12 mouse cellular contexts compared by ENCODE assay signal in genomic region chr1:57890903-57891267, GRCm38 (mm10).
DNase-seq lines count a peak whose midpoint lies in the region; ATAC-seq and TF ChIP-seq lines count a peak whose summit lies in the region.
"Had no signal": no experiment of that assay in that cellular context is flagged by ENCODE, and none has a peak within 500 bp of the region (broad histone marks: within the 10 kb centered on the region; RNA-seq: fewer than 3 reads in every experiment).

No protein-coding gene starts in this region.

- H3K4me1 ChIP-seq in heart, embryonic 11.5 days (ENCODE audit: control insufficient read depth, insufficient read depth, low read length): peaks cover 11% of the 10 kb centered on the region
- H3K4me1 ChIP-seq in kidney, adult 2 months (ENCODE audit: control insufficient read depth, insufficient read depth, low read length): 0 out of 2 replicates have a peak, but pooled peaks cover 3% of the 10 kb centered on the region
- H3K4me1 ChIP-seq in lung, postnatal 0 days (ENCODE audit: insufficient read depth, low read depth, low read length): peaks cover 6% of the 10 kb centered on the region
- peaks cover 5% of the 10 kb centered on the region; the same call in 1 of the 2 replicates for H3K4me1 ChIP-seq in stomach, embryonic 15.5 days
- H3K4me1 ChIP-seq: liver, embryonic 15.5 days had no signal

- no peaks in the 10 kb centered on the region for H3K9me3 ChIP-seq in heart, embryonic 11.5 days (replicated peaks; ENCODE audit: control insufficient read depth, low read length)
- no peaks in the 10 kb centered on the region for H3K9me3 ChIP-seq in lung, postnatal 0 days (ENCODE audit: low read length)
- H3K9me3 ChIP-seq in stomach, embryonic 15.5 days: no peaks in the 10 kb centered on the region
- H3K9me3 ChIP-seq: liver, embryonic 15.5 days; neural tube, embryonic 12.5 days had no signal

- no peak for TF ChIP-seq EP300 in lung, postnatal 0 days (IDR thresholded peaks at IDR 0.05)

- WGBS in heart, embryonic 11.5 days (ENCODE audit: insufficient replicate concordance): 76% methylated on average over 8 of the region's 8 CpGs
- 69% methylated on average over 8 of the region's 8 CpGs for WGBS in kidney, adult 2 months
- WGBS in lung, postnatal 0 days: 64% methylated on average over 8 of the region's 8 CpGs
- WGBS in stomach, embryonic 15.5 days: 61% methylated on average over 8 of the region's 8 CpGs

- H3K36me3 ChIP-seq in heart, embryonic 11.5 days (ENCODE audit: control insufficient read depth, insufficient read depth, low read length): no peaks in the 10 kb centered on the region
- no peaks in the 10 kb centered on the region for H3K36me3 ChIP-seq in kidney, adult 2 months (ENCODE audit: control insufficient read depth, insufficient read depth, low read length)
- H3K36me3 ChIP-seq in lung, postnatal 0 days (ENCODE audit: insufficient read depth, low read length): no peaks in the 10 kb centered on the region
- peaks cover 1% of the 10 kb centered on the region; the same call in 1 of the 2 replicates for H3K36me3 ChIP-seq in stomach, embryonic 15.5 days
- H3K36me3 ChIP-seq: liver, embryonic 15.5 days had no signal

- no peak for TF ChIP-seq CTCF in kidney, adult 2 months (conservative IDR thresholded peaks at IDR 0.05; ENCODE audit: insufficient read depth, insufficient read length, low read depth, low read length)
- no peak for TF ChIP-seq CTCF in lung, postnatal 0 days (IDR thresholded peaks at IDR 0.05)

- H3K27ac ChIP-seq in heart, embryonic 11.5 days (ENCODE audit: low read depth, low read length): peak overlapping the region; percentile 47; the same call in 1 of the 2 replicates
- H3K27ac ChIP-seq in kidney, adult 2 months (ENCODE audit: insufficient read depth, low read depth, low read length): peak overlapping the region; percentile 16; the same call in 1 of the 2 replicates
- no peak overlapping the region for H3K27ac ChIP-seq in lung, postnatal 0 days (ENCODE audit: low read length)
- H3K27ac ChIP-seq in stomach, embryonic 15.5 days: peak overlapping the region; percentile 59; the same call in 1 of the 2 replicates
- H3K27ac ChIP-seq: liver, embryonic 15.5 days; neural tube, embryonic 12.5 days had no signal

- TF ChIP-seq POLR2A in kidney, adult 2 months (IDR thresholded peaks at IDR 0.05; ENCODE audit: low read depth, low read length): no peak

- ATAC-seq in heart, embryonic 11.5 days (replicated peaks; ENCODE audit: insufficient number of reproducible peaks, low FRiP score, low TSS enrichment): no peak
- no peak for ATAC-seq in lung, postnatal 0 days
- ATAC-seq in stomach, embryonic 15.5 days (ENCODE audit: insufficient read depth, low FRiP score, low read depth): no peak; the same call in 1 of the 2 replicates

- DNase-seq in heart, adult 18-20 months: no peak
- no peak for DNase-seq in kidney, adult 2 months
- no peak for DNase-seq in kidney, adult 8-10 months
- DNase-seq in lung, postnatal 36 days: peak; percentile 1
- no peak for DNase-seq in lung, postnatal 0 days (ENCODE audit: low spot score)
- no peak for DNase-seq in cerebellum, postnatal 36 days
- DNase-seq: right cerebral cortex, postnatal 4 days; thymus, postnatal 25 days had no signal

- no peak overlapping the region for H3K4me2 ChIP-seq in heart, embryonic 11.5 days
- H3K4me2 ChIP-seq in lung, postnatal 0 days (replicated peaks; ENCODE audit: low read depth, low read length): no peak overlapping the region
- H3K4me2 ChIP-seq in stomach, embryonic 15.5 days: no peak overlapping the region
- H3K4me2 ChIP-seq: liver, embryonic 15.5 days; neural tube, embryonic 12.5 days had no signal

- H3K4me3 ChIP-seq in heart, embryonic 11.5 days (ENCODE audit: low read depth, low read length): no peak overlapping the region
- H3K4me3 ChIP-seq in kidney, adult 2 months (ENCODE audit: insufficient read depth, low read depth, low read length): no peak overlapping the region
- H3K4me3 ChIP-seq in lung, postnatal 0 days (ENCODE audit: low read depth, low read length): no peak overlapping the region
- H3K4me3 ChIP-seq in stomach, embryonic 15.5 days (replicated peaks): no peak overlapping the region
- H3K4me3 ChIP-seq: liver, embryonic 15.5 days; neural tube, embryonic 12.5 days had no signal

- no peaks in the 10 kb centered on the region for H3K27me3 ChIP-seq in heart, embryonic 11.5 days (ENCODE audit: control insufficient read depth, insufficient read depth, low read length)
- no peaks in the 10 kb centered on the region for H3K27me3 ChIP-seq in kidney, adult 2 months (replicated peaks; ENCODE audit: control insufficient read depth, insufficient read depth, low read length)
- H3K27me3 ChIP-seq in lung, postnatal 0 days (replicated peaks; ENCODE audit: insufficient read depth, low read length): no peaks in the 10 kb centered on the region
- H3K27me3 ChIP-seq in stomach, embryonic 15.5 days (replicated peaks): no peaks in the 10 kb centered on the region
- H3K27me3 ChIP-seq: liver, embryonic 15.5 days; neural tube, embryonic 12.5 days had no signal

- H3K9ac ChIP-seq in heart, embryonic 11.5 days (ENCODE audit: low read depth, low read length): no peak overlapping the region
- no peak overlapping the region for H3K9ac ChIP-seq in lung, postnatal 0 days (replicated peaks; ENCODE audit: low read depth)
- no peak overlapping the region for H3K9ac ChIP-seq in stomach, embryonic 15.5 days
- H3K9ac ChIP-seq: liver, embryonic 15.5 days; neural tube, embryonic 12.5 days had no signal
